Mouse (Mus musculus) CH12.LX (cell line): ENCODE data around the gene Tyro3. TPM values are rescaled to one million over a fixed set of nuclear protein-coding genes. Genes with fewer than 3 reads are reported as not detected.

Experiments used
- DNase-seq: peaks from one replicate; pipeline ENCODE4 v3.0.0-alpha.2; 2013; ENCODE audit errors: extremely low read depth
- H3K27ac ChIP-seq: 2 replicates; pipeline ENCODE4 v1.5.1; 2012; ENCODE audit warnings: low read depth, mild to moderate bottlenecking, control low read depth, moderate library complexity; ENCODE audit not compliant: insufficient read depth
- H3K27me3 ChIP-seq: replicated peaks from 2 replicates; pipeline ENCODE3; 2012; ENCODE audit warnings: inconsistent platforms
- H3K36me3 ChIP-seq, 2 experiments: replicated peaks in 1 of 2; 2 replicates each; pipeline versions ENCODE3 to v1.6.1; 2012; ENCODE audit warnings: inconsistent platforms in 1 of 2, low read length in 1 of 2, mild to moderate bottlenecking in 1 of 2, mixed read lengths in 1 of 2, moderate library complexity in 1 of 2; ENCODE audit not compliant: control insufficient read depth in 1 of 2, insufficient read depth in 1 of 2
- H3K4me1 ChIP-seq, 2 experiments: 2 replicates each; pipeline ENCODE4 v1.6.1; 2012; ENCODE audit warnings: inconsistent platforms in 1 of 2, moderate library complexity in 1 of 2; ENCODE audit not compliant: insufficient read depth in 2 of 2, control insufficient read depth in 1 of 2
- H3K4me2 ChIP-seq: 2 replicates; pipeline ENCODE4 v1.6.1; 2012; ENCODE audit warnings: low read depth, mild to moderate bottlenecking, control low read depth; ENCODE audit not compliant: poor library complexity, insufficient read depth, severe bottlenecking
- H3K4me3 ChIP-seq, 3 experiments: fragments of 150-350 bp in 1 of 3; sonication (generic) in 1 of 3; replicated peaks in 1 of 3; 2 replicates each; pipeline versions ENCODE3 to v1.5.1; 2011 to 2012; ENCODE audit warnings: low read depth in 2 of 3, low read length in 2 of 3, mild to moderate bottlenecking in 2 of 3, moderate library complexity in 2 of 3, control low read depth in 1 of 3, improper control_type of control experiment in 1 of 3, inconsistent platforms in 1 of 3, mixed read lengths in 1 of 3; ENCODE audit not compliant: poor library complexity in 1 of 3
- H3K79me2 ChIP-seq: replicated peaks from 2 replicates; pipeline ENCODE4 v1.6.1; 2012; ENCODE audit warnings: mild to moderate bottlenecking, moderate library complexity; ENCODE audit not compliant: control insufficient read depth, poor library complexity, insufficient read depth, severe bottlenecking; ENCODE audit errors: extremely low read depth
- H3K9ac ChIP-seq: 2 replicates; pipeline ENCODE4 v1.6.1; 2012; ENCODE audit warnings: low read depth, mild to moderate bottlenecking, control low read depth, moderate library complexity; ENCODE audit not compliant: insufficient read depth
- H3K9me3 ChIP-seq: replicated peaks from 2 replicates; pipeline ENCODE3; 2012; ENCODE audit warnings: low read length, inconsistent platforms, mixed read lengths
- CHD2 ChIP-seq: IDR thresholded peaks from 2 replicates; pipeline ENCODE4 v1.6.1; 2011; ENCODE audit warnings: low read length, improper control_type of control experiment
- CTCF ChIP-seq, 2 experiments: IDR thresholded peaks in 1 of 2; conservative IDR thresholded peaks in 1 of 2; 2 replicates each; pipeline ENCODE4 v1.5.1; 2011 to 2012; ENCODE audit warnings: low read depth in 2 of 2, low read length in 2 of 2, improper control_type of control experiment in 1 of 2, inconsistent platforms in 1 of 2, mild to moderate bottlenecking in 1 of 2, moderate library complexity in 1 of 2
- ETS1 ChIP-seq: conservative IDR thresholded peaks from 2 replicates; pipeline ENCODE4 v1.6.1; 2012; ENCODE audit warnings: low read depth, mild to moderate bottlenecking, inconsistent platforms, low read length, improper control_type of control experiment, moderate library complexity
- GABPA ChIP-seq: IDR thresholded peaks from 2 replicates; pipeline ENCODE4 v1.6.1; 2012; ENCODE audit warnings: low read depth, low read length, improper control_type of control experiment, inconsistent platforms; ENCODE audit not compliant: insufficient replicate concordance
- HCFC1 ChIP-seq: IDR thresholded peaks from 2 replicates; pipeline ENCODE4 v1.6.1; 2012; ENCODE audit warnings: low read depth, mild to moderate bottlenecking, inconsistent platforms, low read length, improper control_type of control experiment
- IRF4 ChIP-seq: IDR thresholded peaks from 2 replicates; pipeline ENCODE4 v1.6.1; 2014; ENCODE audit warnings: low read depth, mild to moderate bottlenecking, inconsistent platforms, low read length, improper control_type of control experiment
- JUN ChIP-seq: IDR thresholded peaks from 2 replicates; pipeline ENCODE4 v1.6.1; 2011; ENCODE audit warnings: low read depth, mild to moderate bottlenecking, low read length, improper control_type of control experiment, moderate library complexity; ENCODE audit not compliant: insufficient read depth
- KAT2A ChIP-seq: IDR thresholded peaks from 2 replicates; pipeline ENCODE4 v1.6.1; 2012; ENCODE audit warnings: low read length, improper control_type of control experiment, inconsistent platforms; ENCODE audit not compliant: insufficient replicate concordance
- MAX ChIP-seq: IDR thresholded peaks from 2 replicates; pipeline ENCODE4 v1.6.1; 2011; ENCODE audit warnings: low read length, improper control_type of control experiment
- MAZ ChIP-seq: IDR thresholded peaks from 2 replicates; pipeline ENCODE4 v1.6.1; 2012; ENCODE audit warnings: low read depth, mild to moderate bottlenecking, inconsistent platforms, low read length, improper control_type of control experiment, moderate library complexity
- MXI1 ChIP-seq: IDR thresholded peaks from 2 replicates; pipeline ENCODE4 v1.6.1; 2011; ENCODE audit warnings: mild to moderate bottlenecking, low read depth, low read length, improper control_type of control experiment
- MYC ChIP-seq: IDR thresholded peaks from 2 replicates; pipeline ENCODE4 v1.6.1; 2011; ENCODE audit warnings: low read depth, mild to moderate bottlenecking, improper control_type of control experiment, low read length
- POLR2A ChIP-seq: IDR thresholded peaks from 2 replicates; pipeline ENCODE4 v1.6.1; 2011; ENCODE audit warnings: low read depth, mild to moderate bottlenecking, improper control_type of control experiment, low read length
- RCOR1 ChIP-seq: conservative IDR thresholded peaks from 2 replicates; pipeline ENCODE4 v1.6.1; 2012; ENCODE audit warnings: low read depth, mild to moderate bottlenecking, inconsistent platforms, low read length, improper control_type of control experiment
- SIN3A ChIP-seq: IDR thresholded peaks from 2 replicates; pipeline ENCODE4 v1.6.1; 2012; ENCODE audit warnings: low read length, improper control_type of control experiment, inconsistent platforms
- USF1 ChIP-seq: IDR thresholded peaks from 2 replicates; pipeline ENCODE4 v1.6.1; 2014; ENCODE audit warnings: low read depth, mild to moderate bottlenecking, inconsistent platforms, low read length, improper control_type of control experiment
- ZC3H11A ChIP-seq: IDR thresholded peaks from 2 replicates; pipeline ENCODE4 v1.6.1; 2012; ENCODE audit warnings: low read depth, mild to moderate bottlenecking, inconsistent platforms, low read length, improper control_type of control experiment
- dilution Hi-C: fragments of 300-500 bp; cut with MboI; formaldehyde crosslinking; loops from 2 replicates; pipeline ENCODE4 v1.14.3; 2020; ENCODE audit warnings: low sequenced_read_pairs; ENCODE audit not compliant: extremely low pct_unique_long_range_greater_than_20kb, extremely low pct_ligation_motif_present
- in situ Hi-C: fragments of 300-500 bp; cut with MboI; formaldehyde crosslinking; loops from 3 replicates; pipeline ENCODE4 v1.14.3; 2019; ENCODE audit warnings: low sequenced_read_pairs, low pct_ligation_motif_present, low pct_unique_long_range_greater_than_20kb, mixed read lengths
- polyA plus RNA-seq: library from polyadenylated mRNA; unstranded; fragments of >175 nt; gene quantifications from 2 replicates; pipeline ENCODE4 v1.2.1, GENCODE M21; 2012; ENCODE audit warnings: low read depth; ENCODE audit not compliant: insufficient read length
- total RNA-seq, 2 experiments: library from RNA; depleted of rRNA; stranded (reverse); fragments of 300-350 nt in 1 of 2; fragments of >200 nt in 1 of 2; gene quantifications; 2 replicates each; pipeline ENCODE4 v1.2.3; 2012 to 2014

Gene Tyro3
- total and polyA plus RNA-seq, 3 experiments = 20.3 to 39.7 (median 23.7) TPM

DNA sequence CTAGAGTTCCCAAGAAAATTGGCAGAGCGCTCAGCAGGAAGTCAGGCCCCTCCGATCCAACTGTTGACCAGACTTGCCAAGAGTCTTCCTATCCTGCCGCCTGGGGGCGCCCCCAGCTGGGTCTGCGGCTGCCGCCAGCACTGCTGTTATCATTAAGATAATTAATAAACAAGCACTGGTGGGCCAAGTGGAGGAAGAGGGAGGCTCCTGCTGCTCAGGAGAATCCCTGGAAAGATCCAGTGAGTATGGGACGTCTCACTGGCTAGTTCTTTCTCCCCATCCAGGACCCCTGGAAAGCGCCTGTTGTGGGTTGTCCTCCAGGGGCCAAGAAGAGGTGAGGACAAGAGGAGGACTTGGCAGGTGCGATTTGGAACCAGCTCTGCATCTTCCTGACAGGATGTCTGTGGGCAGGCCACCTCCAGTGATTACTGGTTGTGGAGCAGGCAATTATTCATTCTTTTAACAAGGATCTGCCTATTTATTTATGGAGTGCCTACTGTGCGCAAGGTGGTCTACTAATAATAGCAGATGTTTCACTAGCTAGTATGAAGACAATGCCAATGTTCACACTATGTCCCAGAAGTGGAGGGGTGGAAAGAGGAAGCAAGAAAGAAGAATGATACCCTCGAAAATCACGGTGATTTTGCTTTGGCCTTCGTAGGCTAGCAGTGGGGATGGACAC, 854 bp downstream of the Tyro3 start (continued):
- TF ChIP-seq KAT2A (no peak), ZC3H11A (no peak), CTCF (conservative IDR thresholded peaks at IDR 0.05 in 1 of 2, IDR thresholded peaks at IDR 0.05 in 1 of 2; ENCODE audit: low read depth in 2 of 2, low read length in 2 of 2) (peak in 1 of 2 experiments; percentile 82; a peak in 2 of 4 replicates), USF1 (no peak), HCFC1 (no peak), CHD2 (no peak), ETS1 (no peak), SIN3A (no peak), MYC (no peak), MAX (0 out of 2 replicates have a peak, but pooled peaks have one; percentile 12), RCOR1 (no peak), GABPA (no peak), IRF4 (no peak), MAZ (no peak), JUN (no peak)

DNA sequence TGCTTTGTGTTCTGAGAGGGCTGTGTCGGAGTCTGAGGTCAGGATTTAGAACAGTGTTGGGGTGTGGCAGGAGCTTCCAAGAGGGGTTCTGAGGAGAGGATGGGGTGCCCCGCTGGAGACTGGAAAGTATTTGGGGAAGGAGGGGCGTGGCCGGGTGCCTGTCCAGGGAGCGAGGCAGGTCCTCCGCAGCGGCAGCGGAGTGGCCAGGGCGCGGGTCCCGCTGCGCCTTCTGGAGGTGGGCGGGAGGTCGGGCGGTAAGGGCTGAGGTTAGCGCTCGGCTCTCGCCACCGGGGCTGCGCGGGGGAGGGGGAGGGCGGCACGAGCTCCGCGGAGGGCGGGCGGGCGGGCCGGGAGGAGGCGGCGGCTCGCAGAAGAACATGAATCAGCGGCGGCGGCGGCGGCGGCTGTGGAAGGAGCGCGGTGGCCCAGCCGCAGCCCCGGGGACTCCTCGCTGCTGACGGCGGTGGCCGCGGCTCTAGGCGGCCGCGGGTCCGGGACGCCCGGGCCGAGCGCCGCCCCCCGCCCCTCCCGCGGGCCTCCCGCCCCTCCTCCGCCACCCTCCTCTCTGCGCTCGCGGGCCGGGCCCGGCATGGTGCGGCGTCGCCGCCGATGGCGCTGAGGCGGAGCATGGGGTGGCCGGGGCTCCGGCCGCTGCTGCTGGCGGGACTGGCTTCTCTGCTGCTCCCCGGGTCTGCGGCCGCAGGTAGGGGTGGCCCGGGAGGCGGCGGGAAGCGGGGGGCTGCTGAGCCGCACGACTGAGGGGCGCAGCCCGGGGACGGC, 1.8 kb downstream of the Tyro3 start:
- Histone ChIP-seq H3K4me2 (peak overlapping the region; percentile 76), H3K79me2 (no peaks in the 10 kb centered on the region), H3K9me3 (no peaks in the 10 kb centered on the region), H3K27ac (no peak overlapping the region; the same call in 1 of the 2 replicates), H3K9ac (peak overlapping the region; percentile 92), H3K27me3 (peaks cover 28% of the 10 kb centered on the region), H3K4me1 (peaks cover 27 to 51% of the 10 kb centered on the region in 2 experiments), H3K4me3 (peak overlapping the region; percentile 76 to 80 (median 80)), H3K36me3 (peaks cover 2 to 19% of the 10 kb centered on the region in 2 experiments)
- DNase-seq = no peak
- in situ Hi-C loops = loop anchor here (5.0 kb wide), 2 partner anchors 33 to 88 kb away; no protein-coding TSS in a partner anchor
- dilution Hi-C loops = no loop called here
- TF ChIP-seq MXI1 (no peak; the same call in 1 of the 2 replicates), POLR2A (peak; percentile 26; the same call in 1 of the 2 replicates)
- TF ChIP-seq, all 38 proteins: peak for 1
